Mouse (Mus musculus) heart, postnatal 0 days (tissue): Measurements from ENCODE around the gene Slco1b2.

Source experiments
- CTCF ChIP-seq: IDR thresholded peaks from 2 replicates; pipeline ENCODE4 v1.5.1; 2016; ENCODE audit warnings: antibody characterized with exemption, control low read depth, low read depth
- EP300 ChIP-seq: IDR thresholded peaks from 2 replicates; pipeline ENCODE4 v1.6.1; 2016; ENCODE audit warnings: antibody characterized with exemption, low read depth

GRCm38 (mm10) chr6:141600940-141601339 is 28.4 kb upstream of the Slco1b2 start:
- TF ChIP-seq CTCF (no peak), EP300 (no peak)
